Mouse (Mus musculus): ENCODE results near the gene Klrb1c. TPM values are rescaled to one million over a fixed set of nuclear protein-coding genes. Genes with fewer than 3 reads are reported as not detected.
A peak's percentile ranks its signal among the peaks of the same experiment; 100 is the strongest.
"Not testable (repeated sequence)": the region's sequence is repeated elsewhere in the genome, so short reads cannot be mapped to it uniquely, and the experiment has no call there.

Klrb1c gene
- polyA plus RNA-seq, 1 experiment from 2014 or later, result not detected

GRCm38 (mm10) chr6:128826132-128826531, 37.1 kb upstream of the Klrb1c start, which contains the start of the genes Gm44511 and Klrb1b:
Gene Gm44511, minus strand, starts transcription at chr6:128826315.
Gene Klrb1b, minus strand, starts transcription at chr6:128826331.
- Histone ChIP-seq H3K4me3 (ENCODE audit: low read depth, low read length) (no peak within 1 kb of the TSS), H3K9me3 (ENCODE audit: control insufficient read depth, low read length) (no peaks in the 10 kb centered on the region), H3K27ac (ENCODE audit: low read depth, low read length) (no peak within 1 kb of the TSS), H3K36me3 (ENCODE audit: control insufficient read depth, insufficient read depth, low read length) (no peaks in the 10 kb centered on the region), H3K27me3 (ENCODE audit: control insufficient read depth, insufficient read depth, low read length) (no peaks in the 10 kb centered on the region), H3K9ac (ENCODE audit: low read length) (no peak within 1 kb of the TSS), H3K4me2 (ENCODE audit: low read depth, low read length, severe bottlenecking) (no peak within 1 kb of the TSS), H3K4me1 (replicated peaks; ENCODE audit: control insufficient read depth, insufficient read depth, low read length) (no peaks in the 10 kb centered on the region)
- ATAC-seq (replicated peaks; ENCODE audit: low FRiP score) (no peak), DNase-seq (ENCODE audit: low spot score) (no peak)
- WGBS, result 86% methylated on average over 6 of the region's 6 CpGs

- Histone ChIP-seq H3K9me3 (ENCODE audit: control insufficient read depth, low read length) (no peaks in the 10 kb centered on the region), H3K9ac (ENCODE audit: low read length) (no peak overlapping the region), H3K36me3 (ENCODE audit: control insufficient read depth, insufficient read depth, low read length) (no peaks in the 10 kb centered on the region), H3K27me3 (ENCODE audit: control insufficient read depth, insufficient read depth, low read length) (no peaks in the 10 kb centered on the region), H3K4me1 (replicated peaks; ENCODE audit: control insufficient read depth, insufficient read depth, low read length) (no peaks in the 10 kb centered on the region), H3K4me3 (ENCODE audit: low read depth, low read length) (no peak overlapping the region), H3K4me2 (ENCODE audit: low read depth, low read length, severe bottlenecking) (no peak overlapping the region), H3K27ac (ENCODE audit: low read depth, low read length) (no peak overlapping the region)
- ATAC-seq (replicated peaks; ENCODE audit: low FRiP score) (no peak), DNase-seq (ENCODE audit: low spot score) (no peak)
- 76% methylated on average over 4 of the region's 4 CpGs for WGBS
These were observed 29.2 kb upstream of the Klrb1c start for GRCm38 (mm10) chr6:128818083-128818802.

GRCm38 (mm10) chr6:128808532-128808931, 19.5 kb upstream of the Klrb1c start:
- Histone ChIP-seq H3K36me3 (ENCODE audit: control insufficient read depth, insufficient read depth, low read length) (no peaks in the 10 kb centered on the region), H3K4me3 (ENCODE audit: low read depth, low read length) (no peak overlapping the region), H3K9me3 (ENCODE audit: control insufficient read depth, low read length) (no peaks in the 10 kb centered on the region), H3K9ac (ENCODE audit: low read length) (no peak overlapping the region), H3K4me1 (replicated peaks; ENCODE audit: control insufficient read depth, insufficient read depth, low read length) (no peaks in the 10 kb centered on the region), H3K4me2 (ENCODE audit: low read depth, low read length, severe bottlenecking) (no peak overlapping the region), H3K27ac (ENCODE audit: low read depth, low read length) (no peak overlapping the region), H3K27me3 (ENCODE audit: control insufficient read depth, insufficient read depth, low read length) (no peaks in the 10 kb centered on the region)
- ATAC-seq (replicated peaks; ENCODE audit: low FRiP score), result no peak
- 86% methylated on average over 5 of the region's 5 CpGs for WGBS
- DNase-seq (ENCODE audit: low spot score), result no peak

GRCm38 (mm10) chr6:128807021-128807420, 18.0 kb upstream of the Klrb1c start:
- Histone ChIP-seq H3K9me3 (ENCODE audit: control insufficient read depth, low read length) (no peaks in the 10 kb centered on the region), H3K4me1 (replicated peaks; ENCODE audit: control insufficient read depth, insufficient read depth, low read length) (no peaks in the 10 kb centered on the region), H3K4me3 (ENCODE audit: low read depth, low read length) (no peak overlapping the region), H3K9ac (ENCODE audit: low read length) (no peak overlapping the region), H3K4me2 (ENCODE audit: low read depth, low read length, severe bottlenecking) (no peak overlapping the region), H3K27ac (ENCODE audit: low read depth, low read length) (no peak overlapping the region), H3K36me3 (ENCODE audit: control insufficient read depth, insufficient read depth, low read length) (no peaks in the 10 kb centered on the region), H3K27me3 (ENCODE audit: control insufficient read depth, insufficient read depth, low read length) (no peaks in the 10 kb centered on the region)
- 73% methylated on average over 3 of the region's 3 CpGs for WGBS
- DNase-seq (ENCODE audit: low spot score) (no peak), ATAC-seq (replicated peaks; ENCODE audit: low FRiP score) (no peak)

GRCm38 (mm10) chr6:128804823-128805640, 16.0 kb upstream of the Klrb1c start:
- peak; percentile 74 for DNase-seq (ENCODE audit: low spot score)
- H3K9me3 ChIP-seq (ENCODE audit: control insufficient read depth, low read length); H3K27me3 ChIP-seq (ENCODE audit: control insufficient read depth, insufficient read depth, low read length); H3K4me1 ChIP-seq (replicated peaks; ENCODE audit: control insufficient read depth, insufficient read depth, low read length); H3K36me3 ChIP-seq (ENCODE audit: control insufficient read depth, insufficient read depth, low read length); H3K4me2 ChIP-seq (ENCODE audit: low read depth, low read length, severe bottlenecking); H3K4me3 ChIP-seq (ENCODE audit: low read depth, low read length); H3K9ac ChIP-seq (ENCODE audit: low read length); H3K27ac ChIP-seq (ENCODE audit: low read depth, low read length): not testable (repeated sequence)
- ATAC-seq (replicated peaks; ENCODE audit: low FRiP score), result peak; percentile 25; the same call in 1 of the 2 replicates
- 64% methylated on average over 7 of the region's 7 CpGs for WGBS

GRCm38 (mm10) chr6:128802999-128803857, 14.2 kb upstream of the Klrb1c start:
- Histone ChIP-seq H3K4me2 (ENCODE audit: low read depth, low read length, severe bottlenecking) (peak overlapping the region; percentile 53), H3K9me3 (ENCODE audit: control insufficient read depth, low read length) (no peaks in the 10 kb centered on the region), H3K4me1 (replicated peaks; ENCODE audit: control insufficient read depth, insufficient read depth, low read length) (no peaks in the 10 kb centered on the region), H3K27me3 (ENCODE audit: control insufficient read depth, insufficient read depth, low read length) (no peaks in the 10 kb centered on the region), H3K4me3 (ENCODE audit: low read depth, low read length) (peak overlapping the region; percentile 37), H3K27ac (ENCODE audit: low read depth, low read length) (no peak overlapping the region), H3K9ac (ENCODE audit: low read length) (peak overlapping the region; percentile 51; the same call in 1 of the 2 replicates), H3K36me3 (ENCODE audit: control insufficient read depth, insufficient read depth, low read length) (no peaks in the 10 kb centered on the region)
- peak; percentile 98 for DNase-seq (ENCODE audit: low spot score)
- peak; percentile 90 for ATAC-seq (replicated peaks; ENCODE audit: low FRiP score)
- WGBS, result 5% methylated on average over 26 of the region's 26 CpGs

GRCm38 (mm10) chr6:128802557-128802956, 13.5 kb upstream of the Klrb1c start:
- no peak for DNase-seq (ENCODE audit: low spot score)
- Histone ChIP-seq H3K36me3 (ENCODE audit: control insufficient read depth, insufficient read depth, low read length) (no peaks in the 10 kb centered on the region), H3K9ac (ENCODE audit: low read length) (peak overlapping the region; percentile 51; the same call in 1 of the 2 replicates), H3K27me3 (ENCODE audit: control insufficient read depth, insufficient read depth, low read length) (no peaks in the 10 kb centered on the region), H3K27ac (ENCODE audit: low read depth, low read length) (no peak overlapping the region), H3K9me3 (ENCODE audit: control insufficient read depth, low read length) (no peaks in the 10 kb centered on the region), H3K4me3 (ENCODE audit: low read depth, low read length) (peak overlapping the region; percentile 37), H3K4me2 (ENCODE audit: low read depth, low read length, severe bottlenecking) (peak overlapping the region; percentile 53), H3K4me1 (replicated peaks; ENCODE audit: control insufficient read depth, insufficient read depth, low read length) (no peaks in the 10 kb centered on the region)
- WGBS, result 7% methylated on average over 10 of the region's 10 CpGs
- peak; percentile 43 for ATAC-seq (replicated peaks; ENCODE audit: low FRiP score)

- H3K4me1 ChIP-seq (replicated peaks; ENCODE audit: control insufficient read depth, insufficient read depth, low read length); H3K36me3 ChIP-seq (ENCODE audit: control insufficient read depth, insufficient read depth, low read length); H3K4me2 ChIP-seq (ENCODE audit: low read depth, low read length, severe bottlenecking); H3K4me3 ChIP-seq (ENCODE audit: low read depth, low read length); H3K9ac ChIP-seq (ENCODE audit: low read length); H3K9me3 ChIP-seq (ENCODE audit: control insufficient read depth, low read length); DNase-seq (ENCODE audit: low spot score); H3K27me3 ChIP-seq (ENCODE audit: control insufficient read depth, insufficient read depth, low read length); H3K27ac ChIP-seq (ENCODE audit: low read depth, low read length); ATAC-seq (replicated peaks; ENCODE audit: low FRiP score): not testable (repeated sequence)
- 82% methylated on average over 5 of the region's 5 CpGs for WGBS
These were observed 11.7 kb upstream of the Klrb1c start for GRCm38 (mm10) chr6:128800696-128801095.

Data from forebrain, embryonic 11.5 days (tissue).